In the genomic region with DNA sequence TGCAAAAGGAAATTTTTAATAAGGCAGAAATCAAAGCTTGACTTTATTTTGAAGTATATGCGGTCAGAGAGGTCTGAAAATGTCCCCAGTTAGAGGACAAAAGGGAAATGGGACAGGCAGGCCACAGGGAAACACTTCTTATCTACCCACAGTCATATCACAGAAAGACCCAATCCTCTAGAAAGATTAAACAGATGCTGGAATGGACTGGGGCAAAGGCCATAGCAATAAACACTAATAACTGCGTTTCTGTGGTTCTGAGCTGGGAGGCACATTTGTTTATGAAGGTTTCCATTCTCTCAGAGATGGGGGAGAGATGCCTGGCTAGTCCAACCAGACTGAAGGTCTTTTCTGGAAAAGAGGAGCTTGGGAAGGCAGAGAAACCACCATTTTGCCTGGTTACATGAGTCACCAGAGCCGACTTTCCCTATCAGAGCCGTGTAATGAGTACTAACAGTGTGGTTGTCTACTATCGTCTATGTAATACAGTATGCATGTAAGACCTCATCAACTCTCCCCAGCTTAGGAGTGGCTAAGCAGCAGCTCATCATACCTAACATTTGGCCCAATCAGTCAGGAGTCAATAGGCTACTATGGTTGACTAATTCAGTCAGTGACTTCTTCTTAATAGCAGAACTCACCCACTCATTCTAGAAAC, we compare ENCODE assay signal across 16 mouse cellular contexts.
"Had no signal": no experiment of that assay in that cellular context is flagged by ENCODE, and none has a peak within 500 bp of the region (broad histone marks: within the 10 kb centered on the region; RNA-seq: fewer than 3 reads in every experiment).

No protein-coding gene starts in this region.

- H3K27me3 ChIP-seq: lung, embryonic 15.5 days; midbrain, embryonic 12.5 days; neural tube, embryonic 12.5 days had no signal

- DNase-seq: liver, postnatal 0 days; lung, adult 2 months; lung, postnatal 14 days; lung, postnatal 36 days; midbrain, embryonic 14.5 days; right cerebral cortex, postnatal 14 days; spleen, adult 18-20 months; thymus, adult 18-20 months; thymus, postnatal 14 days; thymus, postnatal 36 days had no signal

- H3K9me3 ChIP-seq: lung, embryonic 15.5 days; megakaryocyte, embryonic 14.5 days; midbrain, embryonic 12.5 days; neural tube, embryonic 12.5 days had no signal

- H3K4me1 ChIP-seq: megakaryocyte, embryonic 14.5 days; neural tube, embryonic 12.5 days had no signal

- H3K4me2 ChIP-seq: lung, embryonic 15.5 days; midbrain, embryonic 12.5 days; neural tube, embryonic 12.5 days had no signal

- H3K4me3 ChIP-seq: lung, embryonic 15.5 days; megakaryocyte, embryonic 14.5 days; midbrain, embryonic 12.5 days; neural tube, embryonic 12.5 days had no signal

- ATAC-seq: liver, postnatal 0 days; lung, postnatal 0 days had no signal

- H3K36me3 ChIP-seq: lung, embryonic 15.5 days; midbrain, embryonic 12.5 days; neural tube, embryonic 12.5 days had no signal

- H3K27ac ChIP-seq: lung, embryonic 15.5 days; macrophage; midbrain, embryonic 12.5 days; neural tube, embryonic 12.5 days had no signal

- H3K9ac ChIP-seq: liver, postnatal 0 days; lung, embryonic 15.5 days; midbrain, embryonic 12.5 days; neural tube, embryonic 12.5 days had no signal
